Mouse (Mus musculus) brain, embryonic 18.5 days (tissue): Measurements from ENCODE around the gene Slc35e3.

Experiments used
- DNase-seq: peaks from one replicate; pipeline ENCODE4 v3.0.0-alpha.2; 2012; ENCODE audit warnings: low read depth, low spot score

Gene Slc35e3

DNA sequence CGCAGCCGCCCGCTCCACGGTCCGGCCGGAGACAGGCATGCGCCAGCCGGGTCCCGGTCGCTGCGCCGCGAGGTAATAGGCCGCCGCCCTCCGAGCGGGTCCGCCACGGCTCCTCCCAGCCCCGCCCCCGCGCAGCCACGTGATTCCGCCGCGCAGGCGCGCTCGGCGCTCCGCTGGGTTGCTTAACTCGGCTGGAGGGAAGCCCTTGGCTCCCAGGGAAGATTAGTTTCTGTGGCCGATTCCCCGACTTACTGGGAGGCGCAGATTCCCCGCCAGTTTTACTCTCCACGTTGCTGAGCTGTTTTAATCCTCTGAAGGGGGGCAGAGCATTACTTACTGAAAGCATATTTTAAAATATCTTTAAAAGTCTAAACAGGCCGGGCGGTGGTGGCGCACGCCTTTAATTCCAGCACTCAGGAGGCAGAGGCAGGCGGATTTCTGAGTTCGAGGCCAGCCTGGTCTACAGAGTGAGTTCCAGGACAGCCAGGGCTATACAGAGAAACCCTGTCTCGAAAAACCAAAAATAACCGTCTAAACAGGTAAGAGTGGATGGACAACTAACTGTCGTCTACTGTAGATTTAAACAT is at the start of gene Slc35e3:
Slc35e3 (minus strand) TSS at position 69 of the 587 bp plus-strand sequence.
- DNase-seq: peak; percentile 77

DNA sequence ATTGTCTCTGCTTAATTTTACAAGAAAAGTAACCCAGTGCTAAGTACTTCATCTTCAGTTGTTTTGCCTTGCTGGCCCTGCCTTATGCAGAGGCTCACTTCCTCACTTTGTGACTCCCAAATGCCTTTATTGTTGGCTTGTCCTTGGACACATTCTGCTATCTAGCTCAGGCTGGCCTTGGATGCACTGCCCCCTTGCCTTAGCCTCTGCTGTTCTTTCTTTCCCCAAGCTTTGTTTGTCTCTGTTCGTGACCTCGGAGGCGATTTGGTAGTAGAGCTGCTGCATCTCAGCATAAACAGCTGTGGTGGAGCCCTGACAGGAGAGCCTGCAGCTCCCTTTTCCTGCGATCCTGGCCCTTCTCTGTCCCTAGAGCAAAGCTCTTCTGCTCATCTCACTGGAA is 49.0 kb upstream of the Slc35e3 start:
- DNase-seq: no peak

DNA sequence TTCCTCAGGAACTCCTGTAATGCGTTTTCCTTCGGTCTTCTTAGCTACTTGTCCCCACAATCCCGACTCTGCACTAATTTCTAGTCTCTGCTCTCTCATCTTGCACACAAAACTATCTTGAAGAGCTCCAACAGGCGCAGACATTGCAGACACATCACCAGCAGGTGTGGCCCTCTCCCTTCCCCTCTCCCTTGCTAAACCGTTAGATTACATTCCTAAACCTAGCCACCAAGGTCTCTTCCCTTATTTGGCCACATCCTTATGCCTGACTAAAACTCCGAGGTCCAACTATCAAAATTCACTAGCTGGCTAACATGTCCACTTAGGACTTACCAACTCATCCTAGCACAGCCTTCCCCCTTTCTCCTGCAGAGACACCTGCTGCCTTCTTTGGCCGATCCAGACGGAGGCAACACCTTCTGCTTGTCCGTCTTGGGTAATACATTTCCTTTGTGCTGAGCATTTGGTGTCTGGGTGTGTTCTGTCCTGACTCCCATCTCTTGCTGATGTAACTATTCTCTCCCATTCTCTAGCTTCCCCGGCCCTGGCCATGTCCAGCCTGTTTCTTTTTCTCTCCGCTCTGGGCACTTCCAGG is 47.4 kb upstream of the Slc35e3 start:
- DNase-seq: no peak

DNA sequence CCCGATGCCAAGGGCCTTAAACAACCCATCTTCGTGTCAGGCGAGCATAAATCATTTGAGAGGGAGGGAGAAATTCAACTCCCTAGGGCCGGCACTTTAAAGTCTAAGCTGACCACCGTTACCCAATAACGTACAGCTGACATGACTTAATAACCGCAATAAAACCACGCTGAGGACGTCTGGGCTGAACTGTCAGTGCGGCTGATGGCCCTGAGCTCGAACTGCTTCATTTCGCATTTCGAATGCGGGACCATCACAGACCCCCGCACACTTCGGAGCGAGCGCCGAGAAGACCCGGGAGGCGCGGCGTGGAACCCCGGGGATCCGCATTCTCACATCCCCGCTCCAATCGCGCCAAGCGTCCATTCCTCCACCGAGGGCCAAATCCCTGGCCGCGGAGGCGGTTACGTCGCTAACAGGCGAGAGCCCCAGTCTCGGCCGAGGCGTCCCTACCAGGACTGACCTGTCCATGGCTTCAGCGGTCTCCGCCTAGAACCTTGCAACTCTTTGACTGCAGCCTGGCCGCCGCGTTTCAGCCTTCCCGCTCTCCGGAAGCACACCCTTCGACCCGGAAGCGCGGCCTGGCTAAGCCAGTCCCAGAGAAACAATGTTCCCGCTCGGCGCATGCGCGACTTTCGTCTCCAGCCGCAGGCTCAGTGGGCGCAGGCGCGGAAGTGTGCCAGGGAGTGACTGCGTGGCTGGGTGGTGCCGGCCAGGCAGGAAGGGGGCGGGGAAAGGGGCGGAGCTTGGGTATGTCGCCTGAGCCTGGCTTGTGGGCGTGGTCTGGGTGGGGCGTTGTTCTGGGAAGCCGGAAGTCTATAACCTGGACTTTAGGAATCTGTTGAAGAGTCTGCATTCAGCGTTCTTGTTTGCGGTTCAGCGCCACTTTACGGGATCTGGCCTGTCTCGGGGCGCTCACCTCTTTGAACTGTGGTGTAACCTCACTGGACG is 46.3 kb upstream of the Slc35e3 start, which contains the start of gene Nup107:
Nup107 (minus strand) TSS at position 565 of the 951 bp plus-strand sequence.
- DNase-seq: peak; percentile 96

DNA sequence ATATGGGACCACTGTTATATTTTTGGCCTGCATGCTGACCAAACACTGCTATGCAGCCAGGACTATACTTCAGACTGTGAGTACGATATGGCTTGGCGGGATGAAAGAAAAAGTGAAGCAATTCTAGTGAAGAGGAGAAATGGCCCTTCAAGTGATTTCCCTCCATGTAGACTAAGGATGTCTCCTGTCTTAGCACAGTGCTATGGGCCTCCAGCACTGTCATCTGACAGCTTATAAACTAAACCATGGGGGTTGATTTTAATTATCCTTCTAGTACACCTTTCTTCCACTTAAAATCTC is 45.0 kb upstream of the Slc35e3 start:
- DNase-seq: no peak

DNA sequence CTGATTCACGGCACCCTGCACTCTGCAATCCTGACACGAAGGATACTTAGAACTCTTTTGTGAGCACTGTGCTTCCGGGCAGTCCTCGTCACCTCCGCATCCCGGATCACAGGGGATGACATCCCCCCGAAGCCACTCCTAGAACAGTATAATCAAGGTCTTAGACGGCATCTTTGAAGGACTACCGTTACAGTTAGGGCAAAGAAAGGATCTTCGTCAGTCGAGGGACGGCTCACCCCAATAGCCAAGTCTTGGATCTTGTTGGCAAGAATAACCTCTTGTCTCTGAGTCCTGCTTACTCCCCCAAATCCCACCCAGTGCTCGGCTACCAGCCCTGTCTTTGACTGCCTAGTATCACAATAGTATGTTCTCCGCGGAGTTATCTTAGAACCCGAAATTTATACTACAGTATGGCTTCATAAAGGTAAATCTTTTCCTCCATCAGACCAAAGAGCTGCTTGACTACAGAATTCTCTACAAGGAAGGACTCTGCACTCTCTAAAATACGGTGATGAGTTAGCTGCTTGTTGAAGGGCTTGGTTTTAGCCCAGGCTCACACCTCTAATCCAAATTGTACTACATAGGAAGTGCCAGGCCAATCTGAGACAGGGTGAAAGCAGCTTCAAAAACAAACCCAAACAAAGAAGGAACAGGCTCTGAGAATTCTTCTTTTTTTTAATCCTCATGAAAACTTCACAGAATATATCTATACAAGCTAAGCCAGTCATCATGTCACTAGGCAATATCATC is 44.4 kb upstream of the Slc35e3 start:
- DNase-seq: no peak

DNA sequence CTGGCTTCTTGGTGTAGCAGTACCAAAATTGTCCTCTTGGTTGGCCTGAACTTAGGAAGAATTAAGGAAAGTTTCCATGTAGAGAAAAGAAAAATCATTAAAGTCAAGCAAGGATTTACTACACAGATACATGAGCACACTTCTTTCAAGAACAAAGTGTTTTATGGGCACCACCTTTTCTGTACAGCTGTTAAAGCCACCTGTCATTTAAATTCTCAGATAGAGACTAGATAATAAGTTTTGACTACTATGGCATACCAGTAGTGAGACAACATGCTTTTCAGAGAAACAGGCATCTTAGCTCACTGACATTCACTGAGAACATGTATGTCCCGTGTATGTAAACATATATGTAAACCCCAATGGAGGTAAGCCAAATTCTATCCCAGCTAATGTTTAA is 43.8 kb upstream of the Slc35e3 start:
- DNase-seq: no peak

DNA sequence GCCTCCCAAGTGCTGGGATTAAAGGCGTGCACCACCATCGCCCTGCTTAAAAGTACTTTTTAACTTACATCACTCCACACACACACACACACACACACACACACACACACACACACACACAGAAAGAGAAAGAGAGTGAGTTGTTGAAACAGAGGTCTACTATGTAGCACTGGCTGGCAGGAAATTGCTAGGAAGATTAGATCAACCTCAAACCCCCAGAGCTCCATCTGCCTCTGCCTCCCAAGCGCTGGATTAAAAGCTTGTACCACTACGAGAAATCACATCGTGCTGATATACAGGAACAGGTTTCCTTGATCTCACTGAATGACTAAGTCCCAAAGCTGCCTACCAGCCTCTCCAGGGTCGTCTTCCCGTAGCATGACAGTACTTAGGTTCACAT is 38.5 kb upstream of the Slc35e3 start:
- no peak for DNase-seq

DNA sequence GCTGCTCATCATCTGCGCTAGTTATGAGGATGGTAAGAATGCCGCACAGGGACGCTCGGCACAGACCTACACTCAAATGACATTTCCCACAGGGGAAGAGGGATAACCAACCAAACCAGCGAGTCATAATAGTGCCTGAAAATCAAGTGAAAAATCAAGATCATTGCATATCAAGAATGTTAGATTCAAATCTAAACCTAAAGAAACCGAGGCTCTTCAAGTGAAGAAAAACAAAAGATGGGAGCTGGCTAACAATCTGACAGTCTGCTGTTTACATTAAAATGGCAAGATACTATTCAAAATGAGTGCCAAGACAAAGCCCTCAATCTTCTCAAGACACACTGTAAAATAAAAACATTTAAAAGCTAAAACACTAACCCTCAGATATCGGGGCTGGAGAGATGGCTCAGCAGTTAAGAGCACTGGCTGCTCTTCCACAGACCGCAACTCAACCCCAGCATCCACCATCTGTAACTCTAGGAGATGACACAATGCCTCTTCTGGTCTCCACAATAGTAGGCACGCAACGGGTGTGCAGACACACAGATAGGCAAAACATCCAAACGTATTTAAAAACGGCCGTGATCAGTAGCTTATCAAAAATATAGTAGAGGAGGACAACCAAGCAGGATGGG is 37.7 kb upstream of the Slc35e3 start:
- no peak for DNase-seq

DNA sequence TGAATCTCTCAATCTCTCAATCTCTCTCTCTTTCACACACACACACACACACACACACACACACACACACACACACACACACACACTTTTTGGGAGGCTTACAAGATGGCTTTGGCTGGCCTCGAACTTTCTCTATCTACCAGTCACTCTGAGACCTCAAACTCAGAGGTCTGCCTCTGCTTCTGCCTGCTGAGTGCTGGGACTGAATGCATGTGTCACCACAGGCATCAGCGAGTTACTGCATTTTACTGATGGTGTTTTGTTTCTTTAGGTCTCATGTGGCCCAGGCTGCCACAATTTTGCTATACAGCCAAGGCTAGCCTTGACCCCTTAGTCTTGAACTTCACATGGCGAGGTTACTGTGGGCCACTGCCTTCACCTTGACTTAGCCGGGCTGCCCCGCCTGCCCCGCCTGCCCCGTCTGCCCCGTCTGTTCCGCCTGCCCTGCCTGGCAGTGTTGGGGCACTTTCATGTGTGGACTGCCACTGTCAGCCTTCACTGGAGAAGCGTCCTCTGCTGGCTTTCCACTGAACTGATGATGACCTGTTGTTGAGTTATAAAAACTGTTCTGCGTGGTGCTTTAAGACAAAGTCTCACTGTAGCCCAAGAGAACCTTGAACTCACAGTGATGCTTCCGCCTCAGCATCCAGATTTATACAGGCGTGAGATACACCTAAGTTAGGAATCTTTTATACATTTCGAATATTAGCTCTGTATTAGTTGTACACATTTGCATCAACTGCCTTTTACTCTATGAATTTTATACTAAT is 36.5 kb upstream of the Slc35e3 start:
- no peak for DNase-seq

DNA sequence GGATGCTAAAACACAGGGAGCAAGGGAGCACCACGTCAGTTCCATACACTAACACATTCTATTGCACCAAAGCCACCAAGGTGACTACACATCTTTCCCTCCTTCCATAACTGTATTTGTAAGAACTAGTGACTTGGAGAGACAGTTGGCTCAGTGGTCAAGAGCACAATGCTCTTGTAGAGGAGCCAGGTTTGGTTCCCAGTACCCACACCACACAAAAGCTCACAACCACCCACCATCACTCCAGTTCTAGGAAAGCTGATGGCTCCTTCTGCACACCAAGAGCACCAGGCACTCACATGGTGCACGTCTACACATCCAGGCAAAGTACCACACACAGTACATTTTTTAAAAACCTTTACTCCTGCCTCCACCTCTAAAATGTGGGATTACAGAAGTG is 35.9 kb upstream of the Slc35e3 start:
- DNase-seq: no peak

DNA sequence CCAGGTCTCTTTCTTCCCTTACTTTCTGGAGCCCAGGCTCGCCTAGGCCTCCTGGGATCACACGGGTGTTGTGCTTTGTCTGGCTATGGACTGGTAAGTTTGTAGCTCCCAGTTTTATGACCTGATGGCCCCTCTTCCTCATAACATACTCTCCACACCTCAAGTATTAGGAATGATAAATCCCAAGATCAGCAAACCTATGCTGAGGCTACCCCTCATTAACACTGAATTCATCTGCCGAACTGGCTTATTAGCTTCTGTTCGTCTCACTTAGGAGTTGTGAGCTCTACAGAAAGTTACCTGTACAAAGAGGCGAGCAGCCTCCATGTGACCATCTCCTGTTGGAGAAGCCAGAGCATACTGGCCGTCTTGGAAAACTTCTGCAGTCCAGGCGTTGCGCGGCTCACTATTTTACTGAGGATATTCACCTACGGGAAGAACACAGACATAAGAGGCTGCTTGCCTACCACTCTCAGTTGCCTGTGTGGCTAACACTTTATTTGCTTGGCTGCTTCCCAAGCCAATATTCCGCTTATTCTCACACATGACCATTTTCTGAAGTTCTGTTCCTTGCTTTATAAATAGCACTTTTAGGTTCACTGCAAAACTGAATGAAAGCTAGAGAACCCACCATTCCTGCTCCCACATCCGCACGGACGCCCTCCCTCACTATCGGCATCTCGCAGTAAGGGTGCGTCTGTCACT is 35.0 kb upstream of the Slc35e3 start:
- no peak for DNase-seq

DNA sequence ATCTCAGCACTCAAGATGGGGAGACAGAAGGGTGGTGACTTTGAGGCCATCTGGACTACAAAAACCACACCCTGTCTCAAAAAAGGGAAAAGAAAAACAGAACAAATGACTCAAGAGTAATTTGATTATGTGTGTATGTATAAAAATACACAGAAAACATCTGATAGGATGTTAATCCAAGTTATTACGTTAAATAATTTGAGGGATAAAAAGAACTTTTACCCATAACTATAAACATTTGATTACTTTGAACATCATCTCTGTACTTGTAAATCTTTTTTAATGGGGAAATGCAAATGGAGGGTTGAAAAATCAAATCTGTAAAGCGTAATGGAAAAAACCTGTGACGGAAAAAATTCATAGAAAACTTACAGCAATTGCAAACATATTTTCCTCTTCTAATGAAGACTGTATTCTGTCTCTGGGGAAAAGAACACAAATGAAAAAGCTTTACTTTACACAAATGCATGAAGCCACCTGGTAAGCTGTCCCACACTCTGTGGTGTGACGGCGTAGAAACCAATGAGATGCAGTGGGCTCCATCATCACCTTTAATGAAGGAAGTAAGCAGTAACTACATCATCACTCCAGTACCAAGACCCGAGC is 34.2 kb upstream of the Slc35e3 start:
- DNase-seq: no peak

DNA sequence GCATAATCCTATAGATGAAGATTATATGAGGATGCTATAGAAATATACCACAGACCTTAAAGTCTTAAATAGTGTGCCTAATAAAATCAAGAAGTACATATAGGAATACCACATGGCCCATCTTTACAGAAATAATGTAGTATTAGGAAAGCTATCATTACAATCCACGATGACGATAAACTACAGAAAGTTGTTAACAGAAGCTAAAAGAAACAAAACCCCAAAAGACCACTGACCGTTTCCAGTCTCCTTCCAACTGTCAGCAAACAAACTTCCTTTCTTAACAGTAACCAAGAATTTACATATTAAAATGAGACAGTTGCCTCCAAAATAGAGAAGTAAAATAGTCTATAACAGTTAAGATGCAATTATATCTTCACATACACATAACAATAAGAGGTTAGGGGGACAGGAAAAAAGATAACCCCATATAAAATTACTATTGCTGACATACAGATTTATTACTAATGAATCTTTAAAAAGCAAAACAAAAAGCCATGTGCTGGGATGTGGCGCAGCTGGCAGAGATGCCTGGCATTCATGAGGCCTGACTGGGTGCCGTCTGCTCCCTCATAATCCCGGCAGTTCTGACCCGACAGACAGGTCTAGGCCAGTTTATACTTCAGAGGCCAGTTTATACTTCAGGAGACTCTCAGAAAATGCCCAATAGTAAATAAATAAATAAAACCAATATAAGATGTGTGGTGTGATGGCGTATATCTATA is 33.6 kb upstream of the Slc35e3 start:
- no peak for DNase-seq

DNA sequence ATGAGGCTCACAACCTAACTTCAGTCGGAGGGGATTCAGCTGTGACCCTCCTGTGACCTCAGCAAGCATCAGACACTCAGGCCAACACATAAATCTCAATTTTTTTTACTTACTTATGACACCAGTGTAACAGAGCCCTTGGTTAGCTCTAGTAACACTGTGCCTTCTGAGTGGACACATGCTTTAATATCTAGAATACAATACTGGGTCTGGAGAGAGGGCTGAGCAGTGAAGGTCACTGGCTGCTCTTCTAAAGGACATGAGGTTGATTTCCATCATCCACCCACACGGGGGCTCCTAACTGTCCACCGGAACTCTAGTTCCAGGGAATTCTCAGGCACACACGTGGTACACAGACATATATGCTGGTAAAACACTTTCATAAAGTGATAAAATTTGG is 32.8 kb upstream of the Slc35e3 start:
- DNase-seq: no peak

DNA sequence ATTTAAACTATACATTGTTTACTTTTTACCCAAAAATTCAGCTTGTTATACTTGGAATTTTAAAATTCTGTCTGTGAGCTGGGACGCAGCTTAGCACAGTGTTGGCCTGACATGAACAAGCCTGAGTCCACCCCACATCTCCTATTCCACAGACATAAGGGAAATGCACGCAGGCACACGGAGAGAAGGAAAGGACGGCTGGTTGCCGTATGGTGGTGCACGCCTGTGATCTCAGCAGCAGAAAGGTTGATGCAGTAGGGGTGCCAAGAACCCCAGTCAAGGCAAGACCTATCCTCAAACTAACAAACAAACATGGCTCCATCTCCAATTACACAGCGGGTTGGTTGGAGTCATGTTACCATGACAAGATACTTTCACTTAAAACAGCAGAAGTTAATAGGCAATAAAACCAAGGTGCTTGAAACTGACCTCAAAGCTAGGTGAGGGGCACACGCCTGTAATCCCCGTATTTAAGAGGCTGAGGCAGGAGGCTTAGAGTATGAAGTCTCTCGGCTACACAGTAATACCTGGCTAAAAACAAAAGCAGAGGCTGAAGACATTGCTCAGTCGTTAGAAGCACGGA is 32.3 kb upstream of the Slc35e3 start:
- DNase-seq: no peak

DNA sequence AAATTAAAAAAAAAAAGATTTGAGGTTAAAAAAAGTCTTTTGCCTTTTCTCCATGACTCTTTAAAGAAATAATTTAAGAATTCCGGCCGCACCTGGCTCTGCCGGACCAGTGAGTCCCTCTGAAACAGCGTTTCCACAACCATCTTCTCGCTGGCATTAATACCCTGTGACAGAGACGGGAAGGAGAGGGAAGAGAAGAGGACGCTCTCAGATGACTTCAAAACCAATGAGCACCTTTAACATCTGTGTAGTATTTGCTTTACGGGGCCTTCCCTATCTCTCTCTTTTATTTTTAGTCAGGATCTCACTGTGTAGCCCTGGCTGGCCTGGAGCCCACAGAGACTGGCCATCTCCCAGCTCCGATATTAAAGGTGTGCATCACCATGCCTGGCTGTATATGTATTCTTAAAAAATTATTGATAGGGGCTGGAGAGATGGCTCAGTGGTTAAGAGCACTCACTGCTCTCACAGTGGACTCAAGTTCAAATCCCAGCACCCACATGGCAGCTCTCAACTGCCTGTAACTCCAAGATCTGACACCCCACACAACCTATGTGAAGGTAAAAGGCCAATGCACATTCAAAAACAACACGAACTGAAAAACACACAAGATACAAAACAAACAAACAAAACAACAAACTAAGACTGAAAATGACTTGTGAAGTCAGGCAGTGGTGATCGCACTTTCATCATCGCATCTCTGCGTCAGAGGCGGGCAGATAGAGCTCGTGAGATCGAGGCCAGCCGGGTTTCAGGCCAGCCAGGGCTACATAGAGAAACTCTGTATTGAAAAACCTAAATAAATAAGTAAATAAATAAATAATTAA is 31.5 kb upstream of the Slc35e3 start:
- DNase-seq: no peak

DNA sequence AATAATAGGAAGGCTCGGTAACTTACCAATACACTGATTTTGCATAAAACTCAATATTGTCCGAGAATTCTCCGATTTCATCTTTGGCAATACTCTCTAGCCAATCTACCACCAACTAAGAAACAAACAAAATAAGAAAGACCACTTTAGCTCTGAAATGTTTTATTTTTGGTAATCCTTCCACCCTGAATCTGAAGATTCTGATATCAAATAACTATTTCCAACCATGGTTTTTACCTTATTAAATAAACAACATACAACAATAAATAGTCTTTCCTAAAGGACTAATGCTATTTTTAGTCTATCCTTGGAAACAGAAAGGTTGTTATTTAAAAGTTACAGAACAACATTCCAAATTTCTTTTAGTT is 30.9 kb upstream of the Slc35e3 start:
- no peak for DNase-seq
